ENCODE assay signal across 16 mouse cellular contexts in the genomic region with DNA sequence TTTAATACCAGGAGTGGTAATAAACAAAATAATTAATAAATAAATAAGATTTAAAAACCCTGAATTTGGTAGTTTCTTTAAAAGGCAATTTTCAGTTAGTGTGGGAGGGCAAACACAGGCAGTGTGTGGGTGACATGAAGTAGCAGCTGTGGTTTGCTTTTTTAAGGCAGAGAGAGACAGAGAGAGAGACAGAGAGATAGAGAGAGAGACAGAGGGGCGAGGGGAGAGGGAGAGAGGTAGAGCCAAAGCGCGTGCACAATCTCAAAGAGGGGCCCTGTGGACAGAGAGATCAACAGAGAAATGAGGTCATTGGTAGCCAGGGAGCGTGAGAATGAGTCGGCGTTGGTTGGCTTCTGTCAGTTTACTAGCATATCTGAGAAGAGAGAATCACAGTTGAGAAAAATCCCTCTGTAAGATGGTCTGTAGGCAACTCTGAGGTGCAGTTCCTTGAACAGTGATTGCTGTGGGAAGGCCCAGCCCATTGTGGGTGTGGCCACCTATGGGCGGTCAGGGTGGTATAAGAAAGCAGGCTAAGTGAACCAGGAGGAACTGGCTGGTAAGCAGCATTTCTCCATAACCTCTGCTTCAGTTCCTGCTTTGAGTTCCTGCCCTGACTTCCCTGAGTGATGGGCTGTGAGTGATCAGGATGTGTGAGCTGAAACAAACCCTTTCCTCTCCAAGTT. TPM values are rescaled to one million over a fixed set of nuclear protein-coding genes. Genes with fewer than 3 reads are reported as not detected.
DNase-seq lines count a peak whose midpoint lies in the region; ATAC-seq and TF ChIP-seq lines count a peak whose summit lies in the region.
"Had no signal": no experiment of that assay in that cellular context is flagged by ENCODE, and none has a peak within 500 bp of the region (broad histone marks: within the 10 kb centered on the region; RNA-seq: fewer than 3 reads in every experiment).

No protein-coding gene starts in this region.

- H3K9me3 ChIP-seq in kidney, embryonic 15.5 days (replicated peaks), result no peaks in the 10 kb centered on the region
- no peaks in the 10 kb centered on the region for H3K9me3 ChIP-seq in intestine, embryonic 14.5 days (ENCODE audit: control insufficient read depth, low read length)
- no peaks in the 10 kb centered on the region for H3K9me3 ChIP-seq in stomach, postnatal 0 days (ENCODE audit: control insufficient read depth, low read length)

- no peaks in the 10 kb centered on the region for H3K27me3 ChIP-seq in kidney, embryonic 15.5 days
- no peaks in the 10 kb centered on the region; the same call in 1 of the 2 replicates for H3K27me3 ChIP-seq in thymus, adult 2 months (ENCODE audit: control insufficient read depth, insufficient read depth, low read length)
- no peaks in the 10 kb centered on the region for H3K27me3 ChIP-seq in intestine, embryonic 14.5 days (replicated peaks; ENCODE audit: control insufficient read depth, insufficient read depth, low read length)
- no peaks in the 10 kb centered on the region for H3K27me3 ChIP-seq in stomach, postnatal 0 days (ENCODE audit: control insufficient read depth, insufficient read depth, low read length)

- no peaks in the 10 kb centered on the region for H3K4me1 ChIP-seq in kidney, embryonic 15.5 days
- H3K4me1 ChIP-seq in thymus, adult 2 months (replicated peaks; ENCODE audit: control insufficient read depth, insufficient read depth, low read length), result peaks cover 33% of the 10 kb centered on the region
- H3K4me1 ChIP-seq in intestine, embryonic 14.5 days (replicated peaks; ENCODE audit: control insufficient read depth, insufficient read depth, low read length), result peaks cover 6% of the 10 kb centered on the region; the same call in 1 of the 2 replicates
- 0 out of 2 replicates have a peak, but pooled peaks cover 2% of the 10 kb centered on the region for H3K4me1 ChIP-seq in stomach, postnatal 0 days (replicated peaks; ENCODE audit: control insufficient read depth, insufficient read depth)

- no peak overlapping the region for H3K4me3 ChIP-seq in kidney, embryonic 15.5 days (replicated peaks)
- H3K4me3 ChIP-seq in thymus, adult 2 months (ENCODE audit: control insufficient read depth, insufficient read depth, low read length), result no peak overlapping the region
- no peak overlapping the region for H3K4me3 ChIP-seq in intestine, embryonic 14.5 days (ENCODE audit: low read depth, low read length)
- H3K4me3 ChIP-seq in stomach, postnatal 0 days (ENCODE audit: low read depth, low read length), result no peak overlapping the region
- H3K4me3 ChIP-seq: gastrocnemius, adult 2 months had no signal

- no peak overlapping the region for H3K27ac ChIP-seq in kidney, embryonic 15.5 days
- peak overlapping the region; percentile 18; the same call in 1 of the 2 replicates for H3K27ac ChIP-seq in thymus, adult 2 months (ENCODE audit: control insufficient read depth, insufficient read depth, low read length)
- no peak overlapping the region for H3K27ac ChIP-seq in intestine, embryonic 14.5 days (ENCODE audit: low read depth)
- H3K27ac ChIP-seq in stomach, postnatal 0 days (replicated peaks), result no peak overlapping the region
- H3K27ac ChIP-seq: gastrocnemius, adult 2 months; hindbrain, postnatal 0 days had no signal

- H3K36me3 ChIP-seq in kidney, embryonic 15.5 days, result no peaks in the 10 kb centered on the region
- no peaks in the 10 kb centered on the region for H3K36me3 ChIP-seq in thymus, adult 2 months (ENCODE audit: control insufficient read depth, insufficient read depth, low read length)
- no peaks in the 10 kb centered on the region for H3K36me3 ChIP-seq in intestine, embryonic 14.5 days (ENCODE audit: control insufficient read depth, insufficient read depth, low read length)
- H3K36me3 ChIP-seq in stomach, postnatal 0 days (ENCODE audit: control insufficient read depth, insufficient read depth, low read length), result no peaks in the 10 kb centered on the region

- H3K9ac ChIP-seq in kidney, embryonic 15.5 days, result no peak overlapping the region
- H3K9ac ChIP-seq in intestine, embryonic 14.5 days (ENCODE audit: low read length), result no peak overlapping the region
- H3K9ac ChIP-seq in stomach, postnatal 0 days (ENCODE audit: low read length), result no peak overlapping the region

- WGBS in kidney, embryonic 15.5 days, result 76% methylated on average over 7 of the region's 7 CpGs
- WGBS in thymus, adult 2 months, result 53% methylated on average over 7 of the region's 7 CpGs
- WGBS in intestine, embryonic 14.5 days, result 64% methylated on average over 7 of the region's 7 CpGs
- 64% methylated on average over 7 of the region's 7 CpGs for WGBS in stomach, postnatal 0 days

- DNase-seq in kidney, postnatal 4 days, result no peak
- no peak for DNase-seq in thymus, adult 2 months
- DNase-seq in thymus, postnatal 10 days (ENCODE audit: low spot score in 2 of 2), result no peak
- no peak for DNase-seq in intestine, embryonic 14.5 days (ENCODE audit: low spot score)
- DNase-seq in stomach, postnatal 0 days (ENCODE audit: low spot score), result peak; percentile 62
- no peak for DNase-seq in testis, postnatal 14 days (ENCODE audit: low spot score)
- DNase-seq in heart, adult 8-10 months (ENCODE audit: low spot score), result no peak
- DNase-seq: cerebellum, adult 2 months; gastrocnemius, adult 2 months; lung, postnatal 10 days had no signal

- TF ChIP-seq EP300 in stomach, postnatal 0 days (optimal IDR thresholded peaks at IDR 0.05), result no peak

- TF ChIP-seq POLR2A in thymus, adult 2 months (IDR thresholded peaks at IDR 0.05; ENCODE audit: control insufficient read depth, extremely low read depth, insufficient read depth, low read length, poor library complexity), result no peak

- H3K4me2 ChIP-seq in kidney, embryonic 15.5 days, result no peak overlapping the region
- H3K4me2 ChIP-seq in intestine, embryonic 14.5 days (ENCODE audit: low read length), result no peak overlapping the region
- H3K4me2 ChIP-seq in stomach, postnatal 0 days (replicated peaks; ENCODE audit: low read depth), result no peak overlapping the region

- no peak for TF ChIP-seq CTCF in thymus, adult 2 months (IDR thresholded peaks at IDR 0.05; ENCODE audit: borderline replicate concordance, control insufficient read depth, extremely low read depth, insufficient read depth, low read length, poor library complexity)
- TF ChIP-seq CTCF in stomach, postnatal 0 days (IDR thresholded peaks at IDR 0.05; ENCODE audit: low read depth), result no peak

- peak; percentile 71 for ATAC-seq in kidney, embryonic 15.5 days (replicated peaks; ENCODE audit: low FRiP score)
- peak; percentile 60; the same call in 1 of the 2 replicates for ATAC-seq in intestine, embryonic 14.5 days (replicated peaks; ENCODE audit: low FRiP score, low TSS enrichment, low read depth)
- peak; percentile 81 for ATAC-seq in stomach, postnatal 0 days (ENCODE audit: low FRiP score, low TSS enrichment)
- ATAC-seq: hindbrain, postnatal 0 days had no signal

RNA-seq across cellular contexts. Expression of a gene that starts 17.5 kb away (rescaled TPM):
- 0.23 and 1.3 TPM in 2 replicates for polyA plus RNA-seq in kidney, embryonic 15.5 days (2015; fragmentation: Nextera tagmentation; extraction: Ambion mirVana)
- polyA plus RNA-seq in thymus, adult 2 months (2012; rRNA removed), result 0.74 and 1.1 TPM in 2 replicates
- polyA plus RNA-seq in intestine, embryonic 14.5 days (2014; fragmentation: Nextera tagmentation; extraction: Ambion mirVana), result not detected in 2 replicates
- polyA plus RNA-seq in stomach, postnatal 0 days (2015; fragmentation: Nextera tagmentation; extraction: Ambion mirVana), result 0.07 and 0.58 TPM in 2 replicates
- total RNA-seq in heart, adult 8-10 months (2022), result not detected
- total RNA-seq: gastrocnemius, adult 2 months; monocyte, adult 5-6 weeks had no signal
- polyA plus RNA-seq: hindbrain, postnatal 0 days; limb, embryonic 11.5 days; small intestine, adult 2 months had no signal

RNA-seq across cellular contexts. Expression of a gene that starts 42.2 kb away (rescaled TPM):
- polyA plus RNA-seq in kidney, embryonic 15.5 days (2015; fragmentation: Nextera tagmentation; extraction: Ambion mirVana), result 0.59 and 1.1 TPM in 2 replicates
- polyA plus RNA-seq in thymus, adult 2 months (2012; rRNA removed), result 1.1 and 2.0 TPM in 2 replicates
- 0.50 and 1.1 TPM in 2 replicates for polyA plus RNA-seq in intestine, embryonic 14.5 days (2014; fragmentation: Nextera tagmentation; extraction: Ambion mirVana)
- polyA plus RNA-seq in stomach, postnatal 0 days (2015; fragmentation: Nextera tagmentation; extraction: Ambion mirVana), result 0.49 and 0.64 TPM in 2 replicates
- not detected for total RNA-seq in heart, adult 8-10 months (2022)
- total RNA-seq: gastrocnemius, adult 2 months; monocyte, adult 5-6 weeks had no signal
- polyA plus RNA-seq: heart, embryonic 16.5 days had no signal

RNA-seq across cellular contexts. Expression of a gene that starts 52.3 kb away (rescaled TPM):
- 697 and 713 TPM in 2 replicates for polyA plus RNA-seq in kidney, embryonic 15.5 days (2015; fragmentation: Nextera tagmentation; extraction: Ambion mirVana)
- 394 and 525 TPM in 2 replicates for polyA plus RNA-seq in thymus, adult 2 months (2012; rRNA removed)
- 149 and 183 TPM in 2 replicates for polyA plus RNA-seq in intestine, embryonic 14.5 days (2014; fragmentation: Nextera tagmentation; extraction: Ambion mirVana)
- 151 and 174 TPM in 2 replicates for polyA plus RNA-seq in stomach, postnatal 0 days (2015; fragmentation: Nextera tagmentation; extraction: Ambion mirVana)
- 1,000 to 10,000 TPM; 3,276 to 3,540 (median 3,455) TPM for total RNA-seq in heart, adult 8-10 months (2022)
